Mouse (Mus musculus) E14TG2a.4 (cell line): ENCODE measurements at regions not wholly inside any gene's neighbourhood (a gene's known extent, or its start where the extent isn't known, plus 50 kb on each side); places are given as distances from the start of the nearest gene placed in this dataset.

ENCODE experiments used
- CTCF ChIP-seq: conservative IDR thresholded peaks from 2 replicates; pipeline ENCODE4 v1.5.1; 2014; ENCODE audit warnings: low read length
- NANOG ChIP-seq: IDR thresholded peaks from 2 replicates; pipeline ENCODE4 v1.6.1; 2014; ENCODE audit warnings: borderline replicate concordance, low read length, mixed read lengths
- POU5F1 ChIP-seq: IDR thresholded peaks from 2 replicates; pipeline ENCODE4 v1.6.1; 2014; ENCODE audit warnings: low read length, borderline replicate concordance

DNA sequence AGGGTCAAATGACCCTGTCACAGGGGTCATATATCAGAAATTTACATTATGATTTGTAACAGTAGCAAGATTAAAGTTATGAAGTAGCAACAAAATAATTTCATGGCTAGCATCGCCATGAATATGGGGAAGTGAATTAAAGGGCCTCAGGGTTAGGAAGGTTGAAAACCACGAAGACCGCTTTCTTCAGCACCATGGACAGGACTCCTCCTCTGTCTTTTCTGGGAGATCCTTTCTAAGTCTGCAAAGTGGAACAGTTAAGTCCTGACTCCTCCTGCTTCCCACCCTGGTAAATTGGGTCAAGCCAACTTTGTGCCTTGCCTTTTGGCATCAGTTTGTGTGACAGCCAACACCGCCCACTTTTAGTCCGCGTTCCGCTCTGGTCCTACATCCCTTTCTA lies 275.7 kb downstream of the Atp23 start:
- TF ChIP-seq CTCF = no peak
- no peak for TF ChIP-seq POU5F1
- TF ChIP-seq NANOG = no peak
